Mouse (Mus musculus): ENCODE results near the gene Tmem232.
"Not testable (repeated sequence)": the region's sequence is repeated elsewhere in the genome, so short reads cannot be mapped to it uniquely, and the experiment has no call there.

Tmem232 gene

GRCm38 (mm10) chr17:65221687-65222086 lies 318.9 kb downstream of the Tmem232 start:
- not testable (repeated sequence) for DNase-seq (ENCODE audit: low read depth, low spot score); H3K27me3 ChIP-seq (ENCODE audit: control insufficient read depth, insufficient read depth, low read length, poor library complexity, severe bottlenecking); H3K36me3 ChIP-seq (ENCODE audit: control insufficient read depth, insufficient read depth, low read length, poor library complexity, severe bottlenecking)
